Mouse (Mus musculus): Measurements from ENCODE around the gene Gm44596. TPM values are rescaled to one million over a fixed set of nuclear protein-coding genes. Genes with fewer than 3 reads are reported as not detected.

Gene Gm44596
- polyA plus RNA-seq, 1 experiment from 2014 or later = not detected

DNA sequence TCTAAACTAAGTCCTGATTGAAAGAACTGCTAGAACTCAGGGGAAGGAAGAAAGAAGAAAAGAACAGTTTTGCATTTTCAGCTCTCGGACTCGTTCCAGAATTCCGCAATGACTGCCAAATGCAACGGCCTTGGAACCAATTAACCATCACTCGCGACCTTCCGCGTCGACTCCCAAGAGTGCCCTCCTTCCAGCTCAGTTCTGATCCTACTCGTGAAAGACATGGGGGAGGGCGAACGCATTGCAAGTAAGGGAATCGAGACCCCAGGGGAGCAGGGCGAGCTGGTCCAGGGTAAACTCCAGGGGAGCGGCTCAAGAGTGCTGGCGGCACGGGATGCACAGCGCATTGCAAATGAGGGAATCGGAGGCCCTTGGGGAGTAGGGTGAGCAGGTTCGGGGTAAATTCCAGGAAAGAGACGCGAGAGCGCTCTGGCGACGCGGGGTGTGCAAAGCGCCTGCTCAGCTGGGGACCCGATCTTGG is 20.1 kb upstream of the Gm44596 start:
- Histone ChIP-seq H3K27me3 (replicated peaks; ENCODE audit: control insufficient read depth, insufficient read depth, low read length) (no peaks in the 10 kb centered on the region), H3K9ac (ENCODE audit: low read depth, low read length) (peak overlapping the region; percentile 84), H3K9me3 (ENCODE audit: control insufficient read depth, low read length) (no peaks in the 10 kb centered on the region), H3K4me3 (ENCODE audit: low read length) (peak overlapping the region; percentile 84), H3K4me1 (ENCODE audit: control insufficient read depth, insufficient read depth, low read length) (peaks cover 11% of the 10 kb centered on the region), H3K4me2 (ENCODE audit: low read depth, low read length) (peak overlapping the region; percentile 88), H3K36me3 (ENCODE audit: control insufficient read depth, insufficient read depth, low read length) (peaks cover 15% of the 10 kb centered on the region), H3K27ac (ENCODE audit: low read length) (peak overlapping the region; percentile 84)
- ATAC-seq = peak; percentile 87
- under 1% methylated on average over 28 of the region's 28 CpGs for WGBS

DNA sequence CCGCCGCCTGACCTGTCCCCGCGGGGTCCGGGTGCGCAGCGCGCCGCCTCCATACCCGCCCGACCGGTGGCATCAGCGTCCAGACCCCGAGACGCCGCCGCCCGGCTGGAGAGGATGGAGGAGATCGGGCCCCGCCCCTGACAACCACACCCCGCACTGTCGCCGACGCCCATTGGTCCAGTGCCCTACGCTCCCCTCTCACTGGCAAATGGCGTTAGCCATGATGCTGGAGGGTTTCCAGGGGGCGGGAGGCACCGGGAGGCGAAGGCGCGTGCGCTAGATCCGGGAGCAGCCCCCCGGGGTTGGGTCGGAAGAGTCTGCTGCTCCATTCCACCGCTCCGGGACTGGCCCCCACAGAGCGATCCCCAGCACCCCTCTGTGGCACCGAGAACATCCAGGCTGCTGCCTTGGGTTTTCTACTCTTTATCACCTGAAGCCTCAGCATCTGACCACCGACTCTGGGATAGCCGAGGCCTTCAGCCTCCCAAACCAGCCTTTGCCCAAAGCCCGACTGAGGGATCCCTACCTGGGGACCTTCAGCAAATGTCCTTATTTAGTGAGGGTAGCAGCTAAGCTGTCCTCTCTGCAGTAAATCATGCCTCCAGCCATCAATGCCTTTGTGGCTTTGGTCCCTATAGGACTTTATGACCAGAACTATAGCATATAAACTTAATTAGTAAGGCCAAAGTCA is 19.4 kb upstream of the Gm44596 start, which contains the start of gene Tulp3:
Gene Tulp3, minus strand, starts transcription at position 126 of the 691 bp plus-strand sequence.
- no peaks in the 10 kb centered on the region for H3K9me3 ChIP-seq (ENCODE audit: control insufficient read depth, low read length)
- peak; percentile 99 for ATAC-seq
- peak within 1 kb of the TSS; percentile 88 for H3K4me2 ChIP-seq (ENCODE audit: low read depth, low read length)
- under 1% methylated on average over 42 of the region's 42 CpGs for WGBS
- peak within 1 kb of the TSS; percentile 84 for H3K9ac ChIP-seq (ENCODE audit: low read depth, low read length)
- peak within 1 kb of the TSS; percentile 84 for H3K27ac ChIP-seq (ENCODE audit: low read length)
- peak within 1 kb of the TSS; percentile 84 for H3K4me3 ChIP-seq (ENCODE audit: low read length)
- H3K27me3 ChIP-seq (replicated peaks; ENCODE audit: control insufficient read depth, insufficient read depth, low read length) = no peaks in the 10 kb centered on the region
- peaks cover 12% of the 10 kb centered on the region for H3K4me1 ChIP-seq (ENCODE audit: control insufficient read depth, insufficient read depth, low read length)
- peaks cover 14% of the 10 kb centered on the region for H3K36me3 ChIP-seq (ENCODE audit: control insufficient read depth, insufficient read depth, low read length)

DNA sequence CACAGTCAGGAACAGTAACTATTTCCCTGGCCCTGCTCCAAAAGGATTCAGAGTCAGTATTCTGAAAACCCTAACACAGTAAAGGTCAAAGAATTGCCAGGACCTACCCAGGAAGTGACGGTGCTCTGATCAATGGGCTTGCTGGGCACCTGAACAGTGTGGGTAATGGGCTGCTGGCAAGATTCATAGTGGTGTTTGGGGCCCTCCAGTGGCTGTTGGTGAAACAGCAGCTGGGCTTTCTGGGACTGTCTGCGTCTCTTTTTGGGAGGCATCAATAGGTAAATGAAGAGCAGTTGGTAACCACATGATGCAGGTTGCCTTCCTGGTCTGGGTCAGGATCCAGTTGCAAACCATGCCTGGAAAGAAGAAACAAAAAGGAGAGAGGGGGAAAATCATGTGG is 16.3 kb upstream of the Gm44596 start:
- no peaks in the 10 kb centered on the region for H3K27me3 ChIP-seq (replicated peaks; ENCODE audit: control insufficient read depth, insufficient read depth, low read length)
- H3K4me3 ChIP-seq (ENCODE audit: low read length) = no peak overlapping the region
- H3K9ac ChIP-seq (ENCODE audit: low read depth, low read length) = no peak overlapping the region
- H3K27ac ChIP-seq (ENCODE audit: low read length) = no peak overlapping the region
- H3K9me3 ChIP-seq (ENCODE audit: control insufficient read depth, low read length) = no peaks in the 10 kb centered on the region
- peaks cover 13% of the 10 kb centered on the region for H3K36me3 ChIP-seq (ENCODE audit: control insufficient read depth, insufficient read depth, low read length)
- peaks cover 25% of the 10 kb centered on the region for H3K4me1 ChIP-seq (ENCODE audit: control insufficient read depth, insufficient read depth, low read length)
- no peak overlapping the region for H3K4me2 ChIP-seq (ENCODE audit: low read depth, low read length)
- 24% methylated on average over 2 of the region's 2 CpGs for WGBS
- ATAC-seq = no peak

DNA sequence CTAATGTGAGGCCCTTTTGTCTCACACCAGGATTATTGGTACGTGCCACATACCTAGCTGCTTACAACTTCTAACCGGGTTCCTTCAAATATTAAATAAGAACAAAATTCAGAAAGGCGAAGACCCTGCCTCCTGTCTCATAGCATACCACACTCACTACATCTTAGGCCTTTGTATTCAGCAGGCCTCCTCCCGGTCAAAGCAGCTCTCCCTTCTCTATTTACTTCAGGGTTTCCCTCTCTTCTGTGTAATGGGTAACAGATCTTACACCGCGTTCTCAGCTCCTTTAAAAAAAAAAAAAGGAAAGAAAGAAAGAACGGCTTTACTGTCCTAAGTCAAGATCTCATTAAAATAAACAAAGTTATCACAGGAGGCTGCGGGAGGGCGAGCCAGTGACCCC is 13.4 kb upstream of the Gm44596 start:
- peak; percentile 11; the same call in 1 of the 2 replicates for ATAC-seq
- H3K9me3 ChIP-seq (ENCODE audit: control insufficient read depth, low read length) = no peaks in the 10 kb centered on the region
- whole genome bisulfite sequencing = 14% methylated on average over 9 of the region's 9 CpGs

DNA sequence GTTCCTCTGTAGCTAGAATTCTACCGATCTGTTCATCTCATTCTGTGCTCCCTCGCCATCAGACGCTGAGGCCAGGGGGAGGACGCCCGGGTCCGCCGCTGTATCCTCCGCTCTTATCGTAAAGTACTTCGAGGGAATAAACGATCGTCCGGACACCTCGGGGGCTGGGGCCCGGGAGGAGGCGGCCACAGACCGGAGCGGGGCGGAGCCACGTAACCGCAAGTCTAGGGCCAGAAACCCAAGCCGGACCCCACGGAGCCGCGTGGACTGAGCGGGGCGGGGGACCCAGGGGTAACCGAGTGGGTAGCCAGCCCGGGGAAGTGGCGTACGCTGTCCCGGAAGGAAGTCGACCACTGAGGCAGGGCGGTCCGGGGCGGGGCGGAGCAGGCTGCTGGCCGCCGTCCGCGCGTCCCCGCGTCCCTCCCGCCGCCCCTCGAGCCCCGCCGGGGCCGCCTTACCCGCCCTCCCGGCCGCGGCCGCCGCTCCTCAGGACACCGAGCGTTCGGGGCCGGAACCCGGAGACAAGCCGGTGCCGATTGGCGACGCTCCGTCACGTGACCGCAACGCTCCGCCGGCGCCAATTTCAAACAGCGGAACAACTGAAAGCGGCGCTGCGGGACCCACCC is 12.8 kb upstream of the Gm44596 start, which contains the start of the genes Rhno1 and Foxm1:
Gene Rhno1, minus strand, starts transcription at position 531 of the 626 bp plus-strand sequence.
Gene Foxm1, plus strand, starts transcription at position 587 of the 626 bp plus-strand sequence.
- peak within 1 kb of the TSS; percentile 87 for H3K9ac ChIP-seq (ENCODE audit: low read depth, low read length)
- H3K27me3 ChIP-seq (replicated peaks; ENCODE audit: control insufficient read depth, insufficient read depth, low read length) = no peaks in the 10 kb centered on the region
- no peaks in the 10 kb centered on the region for H3K9me3 ChIP-seq (ENCODE audit: control insufficient read depth, low read length)
- ATAC-seq = peak; percentile 95
- WGBS = under 1% methylated on average over 74 of the region's 76 CpGs
- H3K4me2 ChIP-seq (ENCODE audit: low read depth, low read length) = peak within 1 kb of the TSS; percentile 55
- H3K4me1 ChIP-seq (ENCODE audit: control insufficient read depth, insufficient read depth, low read length) = peaks cover 23% of the 10 kb centered on the region
- peak within 1 kb of the TSS; percentile 96 for H3K4me3 ChIP-seq (ENCODE audit: low read length)
- H3K27ac ChIP-seq (ENCODE audit: low read length) = peak within 1 kb of the TSS; percentile 96
- H3K36me3 ChIP-seq (ENCODE audit: control insufficient read depth, insufficient read depth, low read length) = peaks cover 20% of the 10 kb centered on the region

More for the DNA sequence above, 13.4 kb upstream of the Gm44596 start:
- Histone ChIP-seq H3K36me3 (ENCODE audit: control insufficient read depth, insufficient read depth, low read length) (peaks cover 17% of the 10 kb centered on the region), H3K27me3 (replicated peaks; ENCODE audit: control insufficient read depth, insufficient read depth, low read length) (no peaks in the 10 kb centered on the region), H3K4me1 (ENCODE audit: control insufficient read depth, insufficient read depth, low read length) (peaks cover 23% of the 10 kb centered on the region), H3K4me3 (ENCODE audit: low read length) (peak overlapping the region; percentile 96), H3K27ac (ENCODE audit: low read length) (peak overlapping the region; percentile 96), H3K9ac (ENCODE audit: low read depth, low read length) (peak overlapping the region; percentile 87), H3K4me2 (ENCODE audit: low read depth, low read length) (peak overlapping the region; percentile 55)

DNA sequence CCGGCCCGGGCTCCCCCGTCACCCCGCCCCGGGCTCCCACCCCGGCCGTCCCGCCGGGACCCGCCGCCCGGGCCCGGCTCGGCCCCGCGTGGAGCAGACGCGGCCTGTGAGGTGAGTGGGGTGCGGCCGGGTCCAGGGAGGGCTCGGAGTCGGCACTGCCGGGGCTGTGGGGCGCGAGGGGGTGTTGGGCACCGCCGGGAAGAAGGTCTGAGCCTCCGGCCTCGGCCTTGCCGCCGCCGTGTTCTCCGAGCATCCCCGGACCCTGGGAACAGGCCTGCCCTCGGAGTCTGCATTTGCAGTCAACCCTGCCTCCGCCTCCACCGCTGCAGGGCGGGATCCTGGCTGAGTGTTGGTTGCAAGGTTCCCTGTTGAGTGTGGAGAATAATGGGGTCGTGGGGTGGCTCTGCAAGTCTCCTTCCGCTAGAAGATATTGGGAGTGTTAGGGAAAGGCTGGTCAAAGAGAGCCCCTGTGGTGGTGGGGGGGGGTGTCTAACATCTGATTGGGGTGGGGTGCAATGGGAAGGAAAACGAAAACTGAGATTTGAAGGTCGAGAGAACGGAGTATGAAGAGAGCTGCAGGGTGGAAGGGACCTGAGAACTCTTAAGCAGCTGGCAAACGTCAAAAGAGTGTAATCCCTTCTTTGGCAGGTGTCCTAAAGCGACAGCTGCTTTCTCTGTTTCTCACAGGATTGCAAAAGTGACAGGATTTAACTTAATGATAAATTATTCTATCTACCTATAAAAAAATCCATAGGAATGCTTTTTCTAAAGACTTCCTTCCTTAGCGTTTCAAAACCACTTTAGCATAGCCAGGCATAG is 12.1 kb upstream of the Gm44596 start:
- Histone ChIP-seq H3K4me3 (ENCODE audit: low read length) (peak overlapping the region; percentile 96), H3K36me3 (ENCODE audit: control insufficient read depth, insufficient read depth, low read length) (peaks cover 18% of the 10 kb centered on the region), H3K4me1 (ENCODE audit: control insufficient read depth, insufficient read depth, low read length) (peaks cover 23% of the 10 kb centered on the region), H3K9me3 (ENCODE audit: control insufficient read depth, low read length) (no peaks in the 10 kb centered on the region), H3K27ac (ENCODE audit: low read length) (peak overlapping the region; percentile 96), H3K9ac (ENCODE audit: low read depth, low read length) (peak overlapping the region; percentile 87), H3K4me2 (ENCODE audit: low read depth, low read length) (peak overlapping the region; percentile 55), H3K27me3 (replicated peaks; ENCODE audit: control insufficient read depth, insufficient read depth, low read length) (no peaks in the 10 kb centered on the region)
- WGBS = 1% methylated on average over 38 of the region's 46 CpGs
- ATAC-seq = peak; percentile 42; the same call in 1 of the 2 replicates

DNA sequence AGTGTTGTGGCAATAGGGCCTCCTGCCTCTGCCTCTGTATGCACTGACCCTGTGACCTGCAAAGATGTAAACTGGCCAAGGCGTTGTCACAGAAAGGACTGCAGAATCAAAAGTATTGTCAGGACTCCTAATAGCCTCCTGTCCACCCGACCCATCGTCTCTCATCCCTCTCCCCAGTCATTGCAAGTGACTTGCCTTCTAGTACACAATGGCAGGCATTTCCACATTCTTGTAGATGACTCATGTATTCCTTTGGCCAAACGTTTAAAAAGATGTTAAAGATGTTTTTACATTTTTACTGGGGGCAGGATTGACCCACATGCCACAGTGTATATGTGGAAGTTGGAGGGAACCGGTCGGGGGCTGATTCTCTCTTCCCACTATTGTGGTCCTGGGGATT is 10.6 kb upstream of the Gm44596 start:
- Histone ChIP-seq H3K4me3 (ENCODE audit: low read length) (no peak overlapping the region), H3K27ac (ENCODE audit: low read length) (no peak overlapping the region), H3K27me3 (replicated peaks; ENCODE audit: control insufficient read depth, insufficient read depth, low read length) (no peaks in the 10 kb centered on the region), H3K4me1 (ENCODE audit: control insufficient read depth, insufficient read depth, low read length) (peaks cover 22% of the 10 kb centered on the region), H3K9ac (ENCODE audit: low read depth, low read length) (0 out of 2 replicates have a peak overlapping the region, but pooled peaks have one; percentile 7), H3K36me3 (ENCODE audit: control insufficient read depth, insufficient read depth, low read length) (peaks cover 20% of the 10 kb centered on the region), H3K9me3 (ENCODE audit: control insufficient read depth, low read length) (no peaks in the 10 kb centered on the region), H3K4me2 (ENCODE audit: low read depth, low read length) (no peak overlapping the region)
- no peak for ATAC-seq
- 72% methylated on average over 6 of the region's 6 CpGs for WGBS

DNA sequence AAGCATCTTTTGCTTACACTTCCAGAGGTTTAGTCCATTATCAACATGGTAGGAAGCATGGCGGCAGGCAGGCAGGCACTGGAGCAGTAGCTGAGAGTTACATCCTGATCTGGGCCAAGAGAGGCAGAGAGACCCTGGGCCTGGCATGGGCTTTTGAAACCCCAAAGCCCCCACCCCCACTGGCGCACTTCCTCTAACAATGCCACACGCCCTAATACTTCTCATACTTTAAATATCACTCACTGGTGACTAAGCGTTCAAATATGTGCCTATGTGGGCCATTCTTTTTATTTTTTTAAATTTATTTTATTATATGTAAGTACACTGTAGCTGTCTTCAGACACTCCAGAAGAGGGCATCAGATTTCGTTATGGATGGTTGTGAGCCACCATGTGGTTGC is 8.8 kb upstream of the Gm44596 start:
- Histone ChIP-seq H3K9me3 (ENCODE audit: control insufficient read depth, low read length) (no peaks in the 10 kb centered on the region), H3K4me1 (ENCODE audit: control insufficient read depth, insufficient read depth, low read length) (peaks cover 13% of the 10 kb centered on the region), H3K36me3 (ENCODE audit: control insufficient read depth, insufficient read depth, low read length) (peaks cover 27% of the 10 kb centered on the region), H3K27ac (ENCODE audit: low read length) (no peak overlapping the region), H3K4me3 (ENCODE audit: low read length) (no peak overlapping the region), H3K27me3 (replicated peaks; ENCODE audit: control insufficient read depth, insufficient read depth, low read length) (no peaks in the 10 kb centered on the region), H3K4me2 (ENCODE audit: low read depth, low read length) (no peak overlapping the region), H3K9ac (ENCODE audit: low read depth, low read length) (no peak overlapping the region)
- no peak for ATAC-seq
- WGBS = 92% methylated on average over 5 of the region's 5 CpGs

DNA sequence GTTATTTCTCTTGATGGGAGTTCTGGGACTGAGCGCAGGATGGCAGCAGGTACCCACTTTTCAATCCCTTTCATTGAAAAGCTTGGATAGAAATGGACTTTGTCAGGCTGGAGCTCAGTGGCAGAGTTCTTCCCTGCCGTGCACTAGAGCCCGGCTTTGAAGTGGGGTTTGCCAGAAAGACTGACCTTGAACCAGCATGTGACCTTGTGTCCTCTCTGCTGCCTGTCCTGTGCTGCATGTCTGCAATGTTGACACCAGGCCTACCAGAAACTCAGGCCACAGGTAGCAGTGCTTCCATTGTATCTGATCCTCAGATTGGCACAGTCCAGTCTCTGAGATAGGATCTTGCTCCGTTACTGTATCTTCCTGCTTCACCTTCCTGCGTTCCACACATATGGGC is 5.3 kb upstream of the Gm44596 start:
- no peaks in the 10 kb centered on the region for H3K9me3 ChIP-seq (ENCODE audit: control insufficient read depth, low read length)
- ATAC-seq = no peak

More for the DNA sequence above, 5.3 kb upstream of the Gm44596 start:
- H3K9ac ChIP-seq (ENCODE audit: low read depth, low read length) = no peak overlapping the region
- no peaks in the 10 kb centered on the region for H3K27me3 ChIP-seq (replicated peaks; ENCODE audit: control insufficient read depth, insufficient read depth, low read length)
- no peak overlapping the region for H3K4me3 ChIP-seq (ENCODE audit: low read length)
- no peak overlapping the region for H3K4me2 ChIP-seq (ENCODE audit: low read depth, low read length)
- 91% methylated on average over 5 of the region's 5 CpGs for WGBS
- peaks cover 46% of the 10 kb centered on the region for H3K36me3 ChIP-seq (ENCODE audit: control insufficient read depth, insufficient read depth, low read length)
- H3K4me1 ChIP-seq (ENCODE audit: control insufficient read depth, insufficient read depth, low read length) = no peaks in the 10 kb centered on the region
- no peak overlapping the region for H3K27ac ChIP-seq (ENCODE audit: low read length)
